Mouse (Mus musculus) adrenal gland, postnatal 36 days (tissue): ENCODE measurements around the gene Ptpn11. TPM values are rescaled to one million over a fixed set of nuclear protein-coding genes. Genes with fewer than 3 reads are reported as not detected.
"Not testable (repeated sequence)": the region's sequence is repeated elsewhere in the genome, so short reads cannot be mapped to it uniquely, and the experiment has no call there.

Experiments used
- DNase-seq, 2 experiments: peaks; one replicate each; pipeline ENCODE4 v3.0.0; 2021; ENCODE audit warnings: mixed read lengths in 1 of 2
- total RNA-seq, 2 experiments: library from RNA; stranded (reverse); gene quantifications; 2 replicates each; pipeline ENCODE4 v1.2.3; 2021

Ptpn11 gene
- total RNA-seq, 2 experiments from 2014 or later: 100 to 135 TPM

GRCm38 (mm10) chr5:121215380-121216125, 24.4 kb upstream of the Ptpn11 start:
- peak; percentile 74 to 83 for DNase-seq

- DNase-seq: no peak
Measured at GRCm38 (mm10) chr5:121214707-121215106, 23.5 kb upstream of the Ptpn11 start.

DNA sequence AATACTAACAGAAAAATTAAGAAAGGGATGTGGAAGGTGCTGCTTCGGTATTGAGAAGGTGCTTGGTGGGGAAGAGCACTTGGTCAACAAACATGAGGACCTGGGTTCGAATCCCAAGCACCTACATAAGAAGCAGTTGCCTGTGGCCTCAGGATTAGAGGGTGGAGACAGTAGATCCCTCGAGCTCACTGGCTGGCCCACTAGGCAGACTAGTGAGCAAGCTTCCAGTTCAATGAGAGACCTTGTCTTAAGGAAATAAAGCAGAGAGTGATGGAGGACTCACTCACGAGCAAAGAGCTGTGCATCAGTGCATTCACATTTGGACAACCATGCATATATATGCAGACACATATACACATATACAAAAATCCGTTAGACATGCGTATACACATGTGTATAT, 20.9 kb upstream of the Ptpn11 start:
- no peak for DNase-seq

GRCm38 (mm10) chr5:121210601-121210924, 19.4 kb upstream of the Ptpn11 start:
- DNase-seq: no peak

DNA sequence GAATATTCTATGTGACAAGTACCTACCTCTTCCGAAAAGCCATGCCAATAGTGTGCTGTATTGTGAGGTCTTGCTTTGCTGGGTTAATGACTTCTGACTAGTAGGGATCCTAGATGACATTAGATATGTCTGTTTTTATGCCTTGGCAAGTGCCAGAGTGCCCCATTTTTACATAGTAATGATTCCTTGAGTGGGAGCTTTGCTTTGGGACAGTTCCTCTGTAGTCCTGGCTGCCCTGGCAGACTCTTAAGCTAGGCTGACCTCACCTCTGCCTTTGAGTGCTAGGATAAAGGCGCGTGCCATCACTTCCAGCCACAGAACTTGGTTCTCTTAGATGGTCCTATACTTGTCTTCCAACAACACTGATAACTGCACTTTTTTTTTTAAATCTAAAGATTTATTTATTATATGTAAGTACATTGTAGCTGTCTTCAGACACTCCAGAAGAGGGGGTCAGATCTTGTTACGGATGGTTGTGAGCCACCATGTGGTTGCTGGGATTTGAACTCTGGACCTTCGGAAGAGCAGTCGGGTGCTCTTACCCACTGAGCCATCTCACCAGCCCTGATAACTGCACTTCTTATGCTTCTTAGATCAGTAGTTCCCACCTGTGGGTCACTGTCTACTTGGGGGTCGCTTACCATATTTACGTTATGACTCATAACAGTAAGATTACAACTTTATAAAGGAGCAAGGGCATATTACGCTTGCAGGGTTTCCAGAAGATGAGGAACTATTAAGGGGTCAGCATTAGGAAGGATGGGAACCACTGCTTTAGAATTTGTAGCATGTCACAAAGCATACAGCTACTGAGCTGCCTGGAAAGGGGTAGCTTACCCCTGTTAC, 18.8 kb upstream of the Ptpn11 start:
- DNase-seq: no peak

DNA sequence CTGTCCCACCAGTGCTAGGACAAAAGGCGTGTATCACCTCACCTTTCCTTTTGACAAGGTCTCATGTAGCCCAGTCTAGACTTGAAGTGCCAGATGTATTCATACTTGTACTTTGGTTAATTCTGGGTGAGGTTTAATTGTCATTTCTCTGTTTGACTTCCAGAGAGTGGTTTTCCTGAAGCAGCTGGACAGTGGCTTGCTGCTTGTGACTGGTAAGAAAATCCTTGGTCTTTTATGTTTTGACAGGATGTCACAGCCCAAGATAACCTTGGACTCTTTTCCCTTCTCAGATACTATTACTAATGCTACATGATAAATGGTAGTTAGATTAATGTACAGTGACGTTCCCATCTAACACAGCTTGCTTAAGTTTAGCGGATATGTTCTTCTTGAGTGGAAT, 15.8 kb upstream of the Ptpn11 start:
- no peak for DNase-seq

DNA sequence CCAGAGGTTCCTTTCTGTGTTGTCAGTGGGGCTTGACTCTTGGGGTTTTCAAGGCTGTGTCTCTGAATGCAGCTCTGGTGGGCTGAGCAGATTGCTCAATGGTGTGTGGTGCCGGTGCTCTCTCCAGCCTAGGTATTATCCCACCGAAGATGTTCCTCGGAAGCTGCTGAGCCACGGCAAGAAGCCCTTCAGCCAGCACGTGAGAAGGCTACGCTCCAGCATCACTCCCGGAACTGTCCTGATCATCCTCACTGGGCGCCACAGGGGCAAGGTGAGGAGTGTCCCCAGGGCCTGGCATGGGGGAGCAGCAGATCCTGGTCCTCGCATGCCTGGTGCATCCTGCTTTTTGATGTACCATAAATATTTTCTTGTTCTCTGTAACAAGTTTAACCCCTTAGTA, 15.3 kb upstream of the Ptpn11 start:
- DNase-seq: no peak

DNA sequence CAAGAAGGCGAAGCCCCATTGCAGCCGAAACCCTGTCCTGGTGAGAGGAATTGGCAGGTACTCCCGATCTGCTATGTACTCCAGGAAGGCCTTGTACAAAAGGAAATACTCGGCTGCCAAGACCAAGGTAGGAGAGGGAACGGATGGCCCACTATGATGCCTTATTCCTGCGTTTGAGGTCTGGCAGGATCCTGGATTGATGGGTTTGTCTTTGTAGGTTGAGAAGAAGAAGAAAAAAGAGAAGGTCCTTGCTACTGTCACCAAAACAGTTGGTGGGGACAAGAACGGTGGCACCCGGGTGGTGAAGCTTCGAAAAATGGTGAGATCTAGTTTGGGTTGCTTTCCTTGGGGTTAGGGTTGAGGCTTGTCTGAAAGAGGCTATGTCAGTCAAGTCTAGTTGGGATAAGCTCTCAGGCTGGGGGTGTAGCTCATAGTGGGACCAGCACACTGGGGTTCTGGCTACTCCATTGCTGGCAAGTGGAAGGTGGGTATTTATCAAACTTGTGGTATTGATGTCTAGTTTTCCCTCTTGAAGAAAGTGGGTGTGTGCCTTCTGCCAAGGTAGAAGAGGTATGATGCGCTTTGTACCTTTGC, 14.4 kb upstream of the Ptpn11 start:
- not testable (repeated sequence) for DNase-seq

DNA sequence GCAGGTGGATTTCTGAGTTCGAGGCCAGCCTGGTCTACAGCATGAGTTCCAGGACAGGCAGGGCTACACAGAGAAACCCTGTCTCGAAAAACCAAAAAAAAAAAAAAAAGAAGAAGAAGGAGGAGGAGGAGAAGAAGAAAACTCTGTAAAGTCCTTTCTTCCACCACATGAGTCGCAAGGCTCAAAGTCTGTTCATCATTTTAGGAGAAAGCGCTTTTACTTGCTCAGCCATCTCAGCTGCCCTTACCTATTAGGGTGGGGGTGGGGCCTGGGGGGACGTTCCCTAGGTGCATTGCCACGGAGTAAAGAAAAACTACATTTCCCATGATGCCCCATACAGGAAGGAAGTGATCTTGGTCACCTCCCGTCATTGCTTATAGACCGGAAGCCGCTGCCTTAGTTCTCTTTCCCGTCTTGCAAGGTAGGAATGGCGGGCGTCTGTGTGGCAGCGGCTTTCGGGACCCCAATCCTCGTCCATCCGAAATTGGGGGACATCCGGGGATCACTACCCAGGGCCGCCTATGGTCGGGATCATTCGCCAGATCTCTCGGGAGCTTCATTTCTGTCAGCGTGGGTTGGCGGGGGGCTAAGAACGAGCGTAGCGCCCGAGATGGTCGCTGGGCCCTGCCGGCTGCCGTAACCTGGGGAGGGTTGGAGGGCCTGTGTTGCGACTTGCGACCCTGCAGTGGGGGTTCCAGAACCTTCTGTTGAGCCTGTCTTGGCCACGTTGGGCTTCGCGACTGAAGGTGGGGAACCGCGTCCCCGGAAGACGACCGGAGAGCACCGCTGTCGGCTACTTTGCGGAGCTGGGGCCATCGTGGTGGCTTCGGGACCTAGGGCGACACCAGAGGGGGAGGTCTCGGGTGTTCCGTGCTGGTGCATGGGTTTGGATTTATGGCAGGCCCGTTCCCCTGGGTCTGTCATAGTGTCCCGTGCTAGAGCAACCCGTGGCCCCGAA, 13.2 kb upstream of the Ptpn11 start, which contains the start of gene Rpl6:
Rpl6 (plus strand) TSS at position 350 of the 958 bp plus-strand sequence.
- DNase-seq: peak; percentile 81 to 84

- DNase-seq: no peak
Measured at GRCm38 (mm10) chr5:121202467-121202866, 11.3 kb upstream of the Ptpn11 start.

DNA sequence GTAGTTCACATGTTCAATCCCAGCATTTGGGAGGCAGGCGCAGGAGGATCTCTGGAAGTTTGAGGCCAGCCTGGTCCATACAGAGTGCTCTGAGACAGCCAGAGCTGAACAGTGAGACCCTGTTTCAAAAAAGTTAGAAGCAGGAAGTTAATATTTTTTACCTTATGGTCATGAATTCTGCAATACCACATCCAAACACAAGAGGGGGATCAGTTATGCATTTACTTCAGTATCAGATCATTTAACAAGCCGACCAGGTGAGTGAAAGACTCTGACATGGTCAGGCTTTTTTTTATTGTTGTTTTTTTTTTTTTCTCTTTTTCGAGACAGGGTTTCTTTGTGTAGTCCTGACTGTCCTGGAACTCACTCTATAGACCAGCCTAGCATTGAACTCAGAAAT, 10.5 kb upstream of the Ptpn11 start:
- no peak for DNase-seq

DNA sequence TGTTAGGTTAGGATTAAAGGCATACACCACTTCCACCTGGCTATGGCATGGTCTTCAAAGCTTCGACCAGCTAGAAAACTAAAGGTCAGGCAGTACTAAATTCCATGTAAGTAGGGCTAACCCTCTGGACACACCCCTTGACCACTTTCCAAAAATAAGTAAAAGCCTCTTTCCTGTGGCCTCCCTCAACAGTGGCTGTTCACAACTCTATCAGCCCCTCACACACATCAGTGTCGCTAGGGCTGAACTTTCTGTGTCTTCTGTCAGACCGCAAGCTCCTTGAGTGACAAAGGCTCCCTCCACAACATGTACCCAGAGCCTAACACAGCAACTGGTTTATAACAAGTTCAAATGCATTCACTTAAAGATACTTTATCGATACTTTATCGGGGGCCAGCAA, 7.2 kb upstream of the Ptpn11 start:
- no peak for DNase-seq

DNA sequence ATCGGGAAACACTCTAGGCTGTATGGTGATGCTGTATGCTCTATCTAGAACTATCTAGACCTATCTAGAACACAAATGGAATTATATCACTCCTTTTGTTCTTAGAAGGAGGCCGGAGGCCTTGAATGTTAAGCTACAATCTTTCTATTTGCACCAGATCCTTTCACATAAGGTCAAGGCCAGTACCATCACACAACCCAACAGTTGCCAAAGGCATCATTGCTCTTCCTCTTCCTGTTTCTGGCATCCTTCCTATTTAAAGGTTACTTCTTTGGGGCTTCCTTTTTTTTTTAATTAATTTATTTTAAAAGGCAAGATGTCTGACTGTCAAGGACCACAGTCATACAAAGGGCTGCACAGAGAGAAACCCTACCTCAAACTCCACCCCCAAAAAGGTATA, 6.1 kb upstream of the Ptpn11 start:
- DNase-seq: no peak

DNA sequence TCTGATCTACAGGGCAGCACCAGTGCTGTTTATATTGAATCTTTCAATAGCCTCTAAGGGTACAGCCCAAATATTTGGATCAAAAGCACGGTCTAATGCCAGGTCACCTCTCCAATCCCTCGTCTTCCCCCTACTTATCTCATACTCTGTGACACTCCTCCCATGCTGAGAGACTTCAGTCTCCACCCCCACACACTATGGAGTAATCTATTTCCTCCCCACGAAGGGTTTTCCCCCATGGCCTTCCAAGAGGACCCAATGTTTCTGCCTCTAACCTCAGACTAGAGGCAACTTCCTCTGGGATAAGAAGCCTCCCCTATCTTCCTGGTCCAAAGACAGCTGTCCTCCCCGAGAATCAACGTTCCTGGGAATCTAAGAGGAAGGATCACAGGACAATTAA, 5.6 kb upstream of the Ptpn11 start:
- no peak for DNase-seq

GRCm38 (mm10) chr5:121194173-121194572, 3.0 kb upstream of the Ptpn11 start:
- DNase-seq: no peak

DNA sequence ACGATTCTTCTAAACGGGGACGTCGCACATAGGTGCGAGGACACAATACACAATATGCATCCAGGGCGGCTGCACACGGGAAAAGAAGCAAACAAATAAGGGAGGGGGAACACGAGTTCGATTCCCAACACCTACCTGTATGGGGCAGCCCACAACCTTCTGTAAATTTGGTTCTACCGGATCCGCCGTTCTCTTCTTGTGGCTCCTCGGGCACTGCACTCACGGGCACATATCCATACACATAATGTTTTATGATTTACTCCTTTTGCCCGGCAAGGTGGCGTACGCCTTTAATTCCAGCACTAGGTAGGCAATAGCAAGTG, 348 bp upstream of the Ptpn11 start:
- no peak for DNase-seq

- DNase-seq: no peak
Measured at GRCm38 (mm10) chr5:121190210-121190835, 874 bp downstream of the Ptpn11 start.

DNA sequence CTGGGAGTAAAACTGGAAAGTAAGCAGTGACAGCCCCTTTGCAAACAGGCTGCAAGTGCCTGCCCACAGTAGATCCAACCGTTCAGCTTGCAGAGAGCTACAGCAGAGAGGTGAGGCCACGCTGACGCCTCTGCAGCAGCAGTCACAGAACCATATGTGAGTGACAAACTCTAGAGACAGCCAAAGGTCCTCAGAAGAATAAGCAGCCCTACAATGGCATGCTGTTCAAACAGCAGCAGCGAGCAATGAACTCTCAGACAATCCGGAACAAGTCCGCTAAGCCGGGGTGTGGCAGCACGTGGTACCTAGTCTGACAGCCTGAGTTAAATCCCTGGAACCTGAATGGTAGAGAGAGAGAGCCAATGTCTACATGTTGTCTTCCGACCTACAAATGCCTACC, 2.0 kb downstream of the Ptpn11 start:
- DNase-seq: no peak

DNA sequence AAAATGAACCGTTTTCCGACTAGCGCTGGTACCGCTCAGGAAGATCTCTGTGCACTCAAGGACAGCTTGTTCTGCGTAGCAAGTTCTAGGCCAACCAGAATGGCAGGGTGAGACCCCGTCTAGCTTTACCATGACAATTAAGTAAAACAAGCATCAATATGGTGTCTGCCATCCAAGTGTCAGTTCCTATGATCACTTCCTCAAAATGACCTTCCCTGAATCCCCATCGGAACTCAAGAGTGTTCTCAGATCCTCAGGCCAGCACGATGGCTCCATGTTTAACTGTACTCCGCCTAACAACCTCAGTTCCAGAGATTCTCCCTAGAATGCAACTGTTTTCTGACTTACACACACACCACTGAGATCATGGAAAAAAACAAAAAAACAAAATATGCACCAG, 2.9 kb downstream of the Ptpn11 start:
- DNase-seq: no peak

GRCm38 (mm10) chr5:121187580-121188001, 3.6 kb downstream of the Ptpn11 start:
- DNase-seq: peak in 1 of 2 experiments; percentile 35

- peak in 1 of 2 experiments; percentile 26 for DNase-seq
Measured at GRCm38 (mm10) chr5:121184945-121185551, 6.1 kb downstream of the Ptpn11 start.
